Mouse (Mus musculus) neutrophil, adult 65 days (primary cell): ENCODE measurements around the gene Nomo1. TPM values are rescaled to one million over a fixed set of nuclear protein-coding genes. Genes with fewer than 3 reads are reported as not detected.

Experiments
- total RNA-seq: library from RNA; stranded (reverse); gene quantifications from 2 replicates; pipeline ENCODE4 v1.2.4, GENCODE M21; 2023

Nomo1 gene
- total RNA-seq, result 22.6 and 29.8 TPM in 2 replicates

GRCm38 (mm10) chr7:46033109-46033869, at the start of gene Nomo1:
Gene Nomo1, plus strand, starts transcription at chr7:46033698.

GRCm38 (mm10) chr7:46030145-46030488, 3.4 kb upstream of the Nomo1 start, which contains the start of gene Abcc6:
Gene Abcc6, minus strand, starts transcription at chr7:46030302.

GRCm38 (mm10) chr7:46100563-46100962, 67.1 kb downstream of the Nomo1 start, which contains the start of gene Kcnj11:
Gene Kcnj11, minus strand, starts transcription at chr7:46100764.

Other genes starting within 250 kb of the Nomo1 start
- not detected in 2 replicates for gene Lmtk3, start 250.0 kb upstream of the Nomo1 start, total RNA-seq
- gene Sult2b1, start 249.0 kb upstream of the Nomo1 start, total RNA-seq, result not detected in 2 replicates
- 127 and 143 TPM in 2 replicates for gene Cyth2, start 219.1 kb upstream of the Nomo1 start, total RNA-seq
- gene Kcnj14, start 208.9 kb upstream of the Nomo1 start, total RNA-seq, result 0.27 and 0.57 TPM in 2 replicates
- gene Grwd1, start 202.8 kb upstream of the Nomo1 start, total RNA-seq, result 6.0 and 6.6 TPM in 2 replicates
- gene Kdelr1, start 160.9 kb upstream of the Nomo1 start, total RNA-seq, result 58.9 and 60.5 TPM in 2 replicates
- 0.16 and 0.25 TPM in 2 replicates for gene Grin2d, start 155.3 kb upstream of the Nomo1 start, total RNA-seq
- 0.95 TPM in 1 of 2 replicates, not detected in the other for gene Syngr4, start 137.0 kb upstream of the Nomo1 start, total RNA-seq
- gene Tmem143, start 136.8 kb upstream of the Nomo1 start, total RNA-seq, result 3.5 and 5.3 TPM in 2 replicates
- gene Emp3, start 112.3 kb upstream of the Nomo1 start, total RNA-seq, result 328 and 386 TPM in 2 replicates
- 4.0 and 7.0 TPM in 2 replicates for gene Ccdc114, start 109.6 kb upstream of the Nomo1 start, total RNA-seq
- not detected in 2 replicates for gene Abcc6, start 3.4 kb upstream of the Nomo1 start, total RNA-seq
- gene Kcnj11, start 67.1 kb downstream of the Nomo1 start, total RNA-seq, result not detected in 2 replicates
- gene Abcc8, start 146.3 kb downstream of the Nomo1 start, total RNA-seq, result 0.16 and 0.73 TPM in 2 replicates
- 0.51 TPM in 1 of 2 replicates, not detected in the other for gene Ush1c, start 204.8 kb downstream of the Nomo1 start, total RNA-seq
- gene Otog, start 207.3 kb downstream of the Nomo1 start, total RNA-seq, result 0.77 and 1.1 TPM in 2 replicates